Mouse (Mus musculus) thymus, adult 18-20 months (tissue): ENCODE measurements around the gene Themis3.
"Not testable (repeated sequence)": the region's sequence is repeated elsewhere in the genome, so short reads cannot be mapped to it uniquely, and the experiment has no call there.

Experiments used
- DNase-seq, 2 experiments: peaks; one replicate each; pipeline ENCODE4 v3.0.0; 2022; ENCODE audit warnings: mixed read lengths in 2 of 2

Gene Themis3

GRCm38 (mm10) chr17:66558404-66559317 lies 35.8 kb downstream of the Themis3 start:
- no peak for DNase-seq

- no peak for DNase-seq
Measured at GRCm38 (mm10) chr17:66552690-66553089, 41.7 kb downstream of the Themis3 start.

- no peak for DNase-seq
Measured at GRCm38 (mm10) chr17:66550486-66550885, 43.9 kb downstream of the Themis3 start.

- DNase-seq, result no peak
Measured at GRCm38 (mm10) chr17:66532285-66532684, 62.1 kb downstream of the Themis3 start.

GRCm38 (mm10) chr17:66523396-66523795 lies 71.0 kb downstream of the Themis3 start:
- DNase-seq, result no peak

GRCm38 (mm10) chr17:66522631-66523030 lies 71.8 kb downstream of the Themis3 start:
- DNase-seq, result not testable (repeated sequence)

- peak; percentile 79 to 81 for DNase-seq
Measured at GRCm38 (mm10) chr17:66519554-66520553, 74.6 kb downstream of the Themis3 start, which contains the start of gene Rab12. Rab12 (minus strand) TSS chr17:66519729.

- peak; percentile 17 to 29 for DNase-seq
Measured at GRCm38 (mm10) chr17:66518877-66519553, 75.4 kb downstream of the Themis3 start.

GRCm38 (mm10) chr17:66516953-66517352 lies 77.5 kb downstream of the Themis3 start:
- peak; percentile 8 to 31 for DNase-seq

GRCm38 (mm10) chr17:66514288-66514995 lies 80.0 kb downstream of the Themis3 start:
- DNase-seq, result no peak

GRCm38 (mm10) chr17:66512202-66512956 lies 82.0 kb downstream of the Themis3 start:
- no peak for DNase-seq

GRCm38 (mm10) chr17:66510221-66510683 lies 84.2 kb downstream of the Themis3 start:
- DNase-seq, result no peak

- no peak for DNase-seq
Measured at GRCm38 (mm10) chr17:66507049-66507954, 87.1 kb downstream of the Themis3 start.

- DNase-seq, result no peak
Measured at GRCm38 (mm10) chr17:66504964-66505363, 89.5 kb downstream of the Themis3 start.
